Mouse (Mus musculus): Measurements from ENCODE around the gene Sigmar1. TPM values are rescaled to one million over a fixed set of nuclear protein-coding genes. Genes with fewer than 3 reads are reported as not detected.

Sigmar1 gene
- polyA plus RNA-seq, 1 experiment: 48.4 TPM

GRCm38 (mm10) chr4:41737602-41738255 is 18.2 kb downstream of the Sigmar1 start:
- Histone ChIP-seq H3K4me3 (ENCODE audit: insufficient read depth, low read depth, low read length) (no peak overlapping the region), H3K27ac (replicated peaks; ENCODE audit: low read depth, low read length) (no peak overlapping the region), H3K4me1 (ENCODE audit: control insufficient read depth, insufficient read depth, insufficient read length, low read length) (peaks cover 8% of the 10 kb centered on the region; the same call in 1 of the 2 replicates)

GRCm38 (mm10) chr4:41731052-41731765 is 24.7 kb downstream of the Sigmar1 start, which contains the start of gene Arid3c:
TSS of gene Arid3c (minus strand) at chr4:41731142.
- no peak within 1 kb of the TSS for H3K27ac ChIP-seq (replicated peaks; ENCODE audit: low read depth, low read length)
- H3K4me1 ChIP-seq (ENCODE audit: control insufficient read depth, insufficient read depth, insufficient read length, low read length): no peaks in the 10 kb centered on the region; the same call in 1 of the 2 replicates
- peak within 1 kb of the TSS; percentile 21 for H3K4me3 ChIP-seq (ENCODE audit: insufficient read depth, low read depth, low read length)

- no peak overlapping the region for H3K27ac ChIP-seq (replicated peaks; ENCODE audit: low read depth, low read length)
- H3K4me1 ChIP-seq (ENCODE audit: control insufficient read depth, insufficient read depth, insufficient read length, low read length): peaks cover 4% of the 10 kb centered on the region
- H3K4me3 ChIP-seq (ENCODE audit: insufficient read depth, low read depth, low read length): no peak overlapping the region
Measured at GRCm38 (mm10) chr4:41726826-41727621, 28.9 kb downstream of the Sigmar1 start.

- Histone ChIP-seq H3K27ac (replicated peaks; ENCODE audit: low read depth, low read length) (no peak within 1 kb of the TSS), H3K4me1 (ENCODE audit: control insufficient read depth, insufficient read depth, insufficient read length, low read length) (peaks cover 7% of the 10 kb centered on the region; the same call in 1 of the 2 replicates), H3K4me3 (ENCODE audit: insufficient read depth, low read depth, low read length) (peak within 1 kb of the TSS; percentile 94)
Measured at GRCm38 (mm10) chr4:41722918-41723351, 33.0 kb downstream of the Sigmar1 start, which contains the start of gene Dctn3. TSS of gene Dctn3 (minus strand) at chr4:41723170.

GRCm38 (mm10) chr4:41716834-41717233 is 39.1 kb downstream of the Sigmar1 start:
- Histone ChIP-seq H3K4me1 (ENCODE audit: control insufficient read depth, insufficient read depth, insufficient read length, low read length) (peaks cover 4% of the 10 kb centered on the region), H3K27ac (replicated peaks; ENCODE audit: low read depth, low read length) (no peak overlapping the region), H3K4me3 (ENCODE audit: insufficient read depth, low read depth, low read length) (no peak overlapping the region)

- no peak overlapping the region for H3K4me3 ChIP-seq (ENCODE audit: insufficient read depth, low read depth, low read length)
- peaks cover 4% of the 10 kb centered on the region for H3K4me1 ChIP-seq (ENCODE audit: control insufficient read depth, insufficient read depth, insufficient read length, low read length)
- no peak overlapping the region for H3K27ac ChIP-seq (replicated peaks; ENCODE audit: low read depth, low read length)
Measured at GRCm38 (mm10) chr4:41715596-41715995, 40.4 kb downstream of the Sigmar1 start.

GRCm38 (mm10) chr4:41715082-41715481 is 40.9 kb downstream of the Sigmar1 start:
- Histone ChIP-seq H3K4me3 (ENCODE audit: insufficient read depth, low read depth, low read length) (no peak overlapping the region), H3K27ac (replicated peaks; ENCODE audit: low read depth, low read length) (no peak overlapping the region), H3K4me1 (ENCODE audit: control insufficient read depth, insufficient read depth, insufficient read length, low read length) (peaks cover 4% of the 10 kb centered on the region)

GRCm38 (mm10) chr4:41714276-41714675 is 41.7 kb downstream of the Sigmar1 start:
- peaks cover 4% of the 10 kb centered on the region for H3K4me1 ChIP-seq (ENCODE audit: control insufficient read depth, insufficient read depth, insufficient read length, low read length)
- H3K4me3 ChIP-seq (ENCODE audit: insufficient read depth, low read depth, low read length): no peak overlapping the region
- H3K27ac ChIP-seq (replicated peaks; ENCODE audit: low read depth, low read length): no peak overlapping the region

- Histone ChIP-seq H3K27ac (replicated peaks; ENCODE audit: low read depth, low read length) (peak within 1 kb of the TSS; percentile 74), H3K4me1 (ENCODE audit: control insufficient read depth, insufficient read depth, insufficient read length, low read length) (peaks cover 4% of the 10 kb centered on the region), H3K4me3 (ENCODE audit: insufficient read depth, low read depth, low read length) (peak within 1 kb of the TSS; percentile 96)
Measured at GRCm38 (mm10) chr4:41713197-41714067, 42.5 kb downstream of the Sigmar1 start, which contains the start of gene Rpp25l. TSS of gene Rpp25l (minus strand) at chr4:41713534.

- peaks cover 4% of the 10 kb centered on the region for H3K4me1 ChIP-seq (ENCODE audit: control insufficient read depth, insufficient read depth, insufficient read length, low read length)
- H3K27ac ChIP-seq (replicated peaks; ENCODE audit: low read depth, low read length): peak overlapping the region; percentile 74; the same call in 1 of the 2 replicates
- H3K4me3 ChIP-seq (ENCODE audit: insufficient read depth, low read depth, low read length): peak overlapping the region; percentile 96
Measured at GRCm38 (mm10) chr4:41712421-41713196, 43.3 kb downstream of the Sigmar1 start.

- no peak overlapping the region for H3K27ac ChIP-seq (replicated peaks; ENCODE audit: low read depth, low read length)
- peak overlapping the region; percentile 96 for H3K4me3 ChIP-seq (ENCODE audit: insufficient read depth, low read depth, low read length)
- H3K4me1 ChIP-seq (ENCODE audit: control insufficient read depth, insufficient read depth, insufficient read length, low read length): peaks cover 4% of the 10 kb centered on the region
Measured at GRCm38 (mm10) chr4:41711705-41712375, 44.1 kb downstream of the Sigmar1 start.

- no peak overlapping the region for H3K27ac ChIP-seq (replicated peaks; ENCODE audit: low read depth, low read length)
- H3K4me3 ChIP-seq (ENCODE audit: insufficient read depth, low read depth, low read length): no peak overlapping the region
- peaks cover 4% of the 10 kb centered on the region for H3K4me1 ChIP-seq (ENCODE audit: control insufficient read depth, insufficient read depth, insufficient read length, low read length)
Measured at GRCm38 (mm10) chr4:41710229-41710628, 45.7 kb downstream of the Sigmar1 start.

GRCm38 (mm10) chr4:41708192-41708745 is 47.7 kb downstream of the Sigmar1 start:
- H3K4me3 ChIP-seq (ENCODE audit: insufficient read depth, low read depth, low read length): no peak overlapping the region
- H3K4me1 ChIP-seq (ENCODE audit: control insufficient read depth, insufficient read depth, insufficient read length, low read length): peaks cover 4% of the 10 kb centered on the region
- no peak overlapping the region for H3K27ac ChIP-seq (replicated peaks; ENCODE audit: low read depth, low read length)
